11 mouse cellular contexts compared by ENCODE assay signal in genomic region chr5:74052171-74052909, GRCm38 (mm10). TPM values are rescaled to one million over a fixed set of nuclear protein-coding genes. Genes with fewer than 3 reads are reported as not detected.
DNase-seq lines count a peak whose midpoint lies in the region; ATAC-seq and TF ChIP-seq lines count a peak whose summit lies in the region.
"Had no signal": no experiment of that assay in that cellular context is flagged by ENCODE, and none has a peak within 500 bp of the region (broad histone marks: within the 10 kb centered on the region; RNA-seq: fewer than 3 reads in every experiment).

No protein-coding gene starts in this region.

- no peak overlapping the region for H3K4me2 ChIP-seq in forebrain, postnatal 0 days (ENCODE audit: low read depth)
- H3K4me2 ChIP-seq in hindbrain, embryonic 15.5 days, result peak overlapping the region; percentile 16; the same call in 1 of the 2 replicates
- H3K4me2 ChIP-seq in lung, embryonic 16.5 days (ENCODE audit: low read depth, low read length), result peak overlapping the region; percentile 23; the same call in 1 of the 2 replicates
- H3K4me2 ChIP-seq in neural tube, embryonic 13.5 days, result no peak overlapping the region

- WGBS in forebrain, postnatal 0 days, result 77% methylated on average over 15 of the region's 15 CpGs
- WGBS in forebrain, embryonic 10.5 days, result 96% methylated on average over 15 of the region's 15 CpGs
- WGBS in hindbrain, embryonic 15.5 days, result 71% methylated on average over 15 of the region's 15 CpGs
- WGBS in hindbrain, embryonic 10.5 days, result 92% methylated on average over 15 of the region's 15 CpGs
- 67% methylated on average over 15 of the region's 15 CpGs for WGBS in lung, embryonic 16.5 days
- WGBS in neural tube, embryonic 13.5 days, result 79% methylated on average over 15 of the region's 15 CpGs

- H3K4me3 ChIP-seq in forebrain, postnatal 0 days (ENCODE audit: low read depth, low read length), result no peak overlapping the region
- H3K4me3 ChIP-seq in forebrain, embryonic 10.5 days, result no peak overlapping the region
- no peak overlapping the region for H3K4me3 ChIP-seq in hindbrain, embryonic 15.5 days
- H3K4me3 ChIP-seq in hindbrain, embryonic 10.5 days, result no peak overlapping the region
- H3K4me3 ChIP-seq in lung, embryonic 16.5 days (ENCODE audit: low read length), result no peak overlapping the region
- H3K4me3 ChIP-seq in neural tube, embryonic 13.5 days, result no peak overlapping the region
- H3K4me3 ChIP-seq: megakaryocyte, embryonic 14.5 days had no signal

- no peak for DNase-seq in forebrain, postnatal 0 days
- no peak for DNase-seq in forebrain, embryonic 10.5 days (ENCODE audit: extremely low spot score, low spot score)
- no peak for DNase-seq in hindbrain, embryonic 10.5 days (ENCODE audit: low spot score)
- no peak for DNase-seq in lung, adult 18-20 months
- DNase-seq in right cerebral cortex, adult 2 months (ENCODE audit: low spot score in 2 of 2), result no peak
- DNase-seq: thymus, postnatal 25 days had no signal

- H3K9ac ChIP-seq in forebrain, postnatal 0 days, result no peak overlapping the region
- no peak overlapping the region for H3K9ac ChIP-seq in hindbrain, embryonic 15.5 days
- H3K9ac ChIP-seq in lung, embryonic 16.5 days (ENCODE audit: low read length), result no peak overlapping the region
- H3K9ac ChIP-seq in neural tube, embryonic 13.5 days, result no peak overlapping the region

- 0 out of 2 replicates have a peak overlapping the region, but pooled peaks have one; percentile 3 for H3K27ac ChIP-seq in forebrain, postnatal 0 days (ENCODE audit: low read depth, low read length)
- H3K27ac ChIP-seq in forebrain, embryonic 10.5 days, result no peak overlapping the region
- H3K27ac ChIP-seq in hindbrain, embryonic 15.5 days (replicated peaks), result 0 out of 2 replicates have a peak overlapping the region, but pooled peaks have one; percentile 23
- H3K27ac ChIP-seq in hindbrain, embryonic 10.5 days, result no peak overlapping the region
- H3K27ac ChIP-seq in lung, embryonic 16.5 days (ENCODE audit: low read length), result 0 out of 2 replicates have a peak overlapping the region, but pooled peaks have one; percentile 0
- 0 out of 2 replicates have a peak overlapping the region, but pooled peaks have one; percentile 34 for H3K27ac ChIP-seq in neural tube, embryonic 13.5 days (replicated peaks)

- H3K36me3 ChIP-seq in forebrain, postnatal 0 days (ENCODE audit: insufficient read depth), result no peaks in the 10 kb centered on the region
- H3K36me3 ChIP-seq in forebrain, embryonic 10.5 days (replicated peaks), result peaks cover 45% of the 10 kb centered on the region
- H3K36me3 ChIP-seq in hindbrain, embryonic 15.5 days, result no peaks in the 10 kb centered on the region
- peaks cover 20% of the 10 kb centered on the region; the same call in 1 of the 2 replicates for H3K36me3 ChIP-seq in hindbrain, embryonic 10.5 days
- no peaks in the 10 kb centered on the region for H3K36me3 ChIP-seq in lung, embryonic 16.5 days (ENCODE audit: control insufficient read depth, insufficient read depth, low read length)
- H3K36me3 ChIP-seq in neural tube, embryonic 13.5 days, result no peaks in the 10 kb centered on the region; the same call in 1 of the 2 replicates

- ATAC-seq in forebrain, postnatal 0 days, result peak; percentile 34; the same call in 1 of the 2 replicates
- no peak for ATAC-seq in hindbrain, embryonic 15.5 days (ENCODE audit: low FRiP score, low read depth)
- ATAC-seq in lung, embryonic 16.5 days (ENCODE audit: low read depth), result peak; percentile 27
- no peak for ATAC-seq in neural tube, embryonic 13.5 days (ENCODE audit: low read depth)

- no peaks in the 10 kb centered on the region for H3K9me3 ChIP-seq in forebrain, postnatal 0 days (ENCODE audit: low read length)
- H3K9me3 ChIP-seq in forebrain, embryonic 10.5 days, result peaks cover under 1% of the 10 kb centered on the region
- H3K9me3 ChIP-seq in hindbrain, embryonic 15.5 days, result no peaks in the 10 kb centered on the region
- H3K9me3 ChIP-seq in hindbrain, embryonic 10.5 days, result no peaks in the 10 kb centered on the region
- no peaks in the 10 kb centered on the region for H3K9me3 ChIP-seq in lung, embryonic 16.5 days (ENCODE audit: control insufficient read depth, low read length)
- no peaks in the 10 kb centered on the region for H3K9me3 ChIP-seq in neural tube, embryonic 13.5 days
- H3K9me3 ChIP-seq: megakaryocyte, embryonic 14.5 days had no signal

- TF ChIP-seq CTCF in forebrain, postnatal 0 days (IDR thresholded peaks at IDR 0.05; ENCODE audit: low read depth), result no peak

- no peaks in the 10 kb centered on the region for H3K27me3 ChIP-seq in forebrain, postnatal 0 days (ENCODE audit: insufficient read depth, low read length)
- no peaks in the 10 kb centered on the region for H3K27me3 ChIP-seq in forebrain, embryonic 10.5 days (ENCODE audit: poor library complexity, severe bottlenecking)
- H3K27me3 ChIP-seq in hindbrain, embryonic 15.5 days, result no peaks in the 10 kb centered on the region
- no peaks in the 10 kb centered on the region for H3K27me3 ChIP-seq in hindbrain, embryonic 10.5 days (ENCODE audit: insufficient read depth, poor library complexity, severe bottlenecking)
- no peaks in the 10 kb centered on the region for H3K27me3 ChIP-seq in lung, embryonic 16.5 days (ENCODE audit: control insufficient read depth, insufficient read depth, low read depth, low read length)
- H3K27me3 ChIP-seq in neural tube, embryonic 13.5 days, result no peaks in the 10 kb centered on the region
- H3K27me3 ChIP-seq: megakaryocyte, embryonic 14.5 days; Patski had no signal

- H3K4me1 ChIP-seq in forebrain, postnatal 0 days (ENCODE audit: insufficient read depth), result peaks cover 6% of the 10 kb centered on the region; the same call in 1 of the 2 replicates
- no peaks in the 10 kb centered on the region for H3K4me1 ChIP-seq in forebrain, embryonic 10.5 days
- peaks cover 17% of the 10 kb centered on the region for H3K4me1 ChIP-seq in hindbrain, embryonic 15.5 days (replicated peaks)
- H3K4me1 ChIP-seq in hindbrain, embryonic 10.5 days (replicated peaks), result 0 out of 2 replicates have a peak, but pooled peaks cover 9% of the 10 kb centered on the region
- peaks cover 25% of the 10 kb centered on the region for H3K4me1 ChIP-seq in lung, embryonic 16.5 days (replicated peaks; ENCODE audit: control insufficient read depth, insufficient read depth, low read length)
- peaks cover 28% of the 10 kb centered on the region for H3K4me1 ChIP-seq in neural tube, embryonic 13.5 days (replicated peaks)

RNA-seq across cellular contexts. Expression of gene Usp46, which starts 15.9 kb away (rescaled TPM):
- 62.0 and 65.9 TPM in 2 replicates for total RNA-seq in forebrain, postnatal 0 days (2014; rRNA removed)
- 34.5 and 37.6 TPM in 2 replicates for polyA plus RNA-seq in forebrain, postnatal 0 days (2015; fragmentation: Nextera tagmentation; extraction: Ambion mirVana)
- 35.6 and 36.8 TPM in 2 replicates for polyA plus RNA-seq in forebrain, embryonic 10.5 days (2016; fragmentation: Nextera tagmentation; extraction: Ambion mirVana)
- 32.1 and 38.5 TPM in 2 replicates for polyA plus RNA-seq in hindbrain, embryonic 15.5 days (2015; fragmentation: Nextera tagmentation; extraction: Ambion mirVana)
- polyA plus RNA-seq in hindbrain, embryonic 10.5 days (2016; fragmentation: Nextera tagmentation; extraction: Ambion mirVana), result 27.6 and 31.2 TPM in 2 replicates
- 50.7 and 52.3 TPM in 2 replicates for polyA plus RNA-seq in lung, embryonic 16.5 days (2015; fragmentation: Nextera tagmentation; extraction: Ambion mirVana)
- polyA plus RNA-seq in neural tube, embryonic 13.5 days (2015; fragmentation: Nextera tagmentation; extraction: Ambion mirVana), result 26.5 and 30.9 TPM in 2 replicates

Comparison
In these comparisons a context has a peak if more than half of its experiments do, and no peak if none do; other contexts are left out.
1. H3K27ac ChIP-seq: peak in forebrain, postnatal 0 days (single experiment), hindbrain, embryonic 15.5 days (single experiment), lung, embryonic 16.5 days (single experiment) and neural tube, embryonic 13.5 days (single experiment); none in forebrain, embryonic 10.5 days (single experiment) and hindbrain, embryonic 10.5 days (single experiment).
2. ATAC-seq: peak in forebrain, postnatal 0 days (single experiment) and lung, embryonic 16.5 days (single experiment); none in hindbrain, embryonic 15.5 days (single experiment) and neural tube, embryonic 13.5 days (single experiment).
3. H3K4me2 ChIP-seq: peak in hindbrain, embryonic 15.5 days (single experiment) and lung, embryonic 16.5 days (single experiment); none in forebrain, postnatal 0 days (single experiment) and neural tube, embryonic 13.5 days (single experiment).